Mouse (Mus musculus) heart, embryonic 10.5 days (tissue): ENCODE measurements around the gene S1pr1. TPM values are rescaled to one million over a fixed set of nuclear protein-coding genes. Genes with fewer than 3 reads are reported as not detected.

Experiments
- DNase-seq: peaks from one replicate; pipeline ENCODE4 v3.0.0-alpha.2; 2017; ENCODE audit warnings: low spot score
- H3K27ac ChIP-seq: fragments of 300-500 bp; sonication (generic); 2 replicates; pipeline ENCODE4 v1.5.1; 2016; ENCODE audit warnings: mild to moderate bottlenecking
- H3K27me3 ChIP-seq: fragments of 300-500 bp; sonication (generic); 2 replicates; pipeline ENCODE4 v1.6.1; 2016; ENCODE audit warnings: mild to moderate bottlenecking; ENCODE audit not compliant: poor library complexity, insufficient read depth, severe bottlenecking
- H3K36me3 ChIP-seq: fragments of 300-500 bp; sonication (generic); 2 replicates; pipeline ENCODE4 v1.6.1; 2016; ENCODE audit warnings: mild to moderate bottlenecking, moderate library complexity
- H3K4me1 ChIP-seq: fragments of 300-500 bp; sonication (generic); 2 replicates; pipeline ENCODE4 v1.6.1; 2016; ENCODE audit warnings: mild to moderate bottlenecking
- H3K4me3 ChIP-seq: fragments of 300-500 bp; sonication (generic); 2 replicates; pipeline ENCODE4 v1.5.1; 2016; ENCODE audit warnings: mild to moderate bottlenecking, moderate library complexity
- H3K9me3 ChIP-seq: fragments of 300-500 bp; sonication (generic); 2 replicates; pipeline ENCODE4 v1.6.1; 2016; ENCODE audit warnings: mild to moderate bottlenecking, moderate library complexity
- WGBS: fragments of 180-500 bp; shearing (Covaris S2); methylation state at CpG from one replicate; pipeline ENCODE4 v1.1.7; 2016; 5-methylcytosine and 5-hydroxymethylcytosine counted together
- polyA plus RNA-seq: library from polyadenylated mRNA; unstranded; fragments of >200 nt; fragmentation: Nextera tagmentation; extraction: Ambion mirVana; gene quantifications from 2 replicates; pipeline ENCODE4 v1.2.1, GENCODE M21; 2016

S1pr1 gene
- polyA plus RNA-seq, 1 experiment from 2014 or later = 48.7 TPM

DNA sequence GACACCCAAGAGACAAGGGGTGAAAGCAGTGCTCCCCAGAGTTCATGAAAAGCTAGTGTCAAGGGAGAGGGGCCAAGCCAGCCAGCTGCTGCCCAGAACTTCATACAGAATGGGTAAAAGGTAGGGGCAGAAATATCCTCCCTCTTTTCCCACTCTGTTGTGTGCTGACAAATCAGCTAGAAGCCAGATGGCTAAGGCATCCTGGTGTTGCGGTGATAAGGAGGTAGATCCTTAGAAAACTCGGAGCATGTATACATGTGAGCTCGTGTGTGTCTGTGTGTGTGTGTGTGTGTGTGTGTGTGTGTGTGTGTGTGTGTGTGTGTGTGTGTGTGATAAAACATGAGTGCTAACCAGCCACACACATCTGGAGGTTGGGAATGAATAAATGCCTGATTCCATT is 20.7 kb upstream of the S1pr1 start:
- 16% methylated on average over 3 of the region's 3 CpGs for WGBS
- Histone ChIP-seq H3K4me3 (no peak overlapping the region), H3K4me1 (peaks cover 25% of the 10 kb centered on the region), H3K36me3 (no peaks in the 10 kb centered on the region), H3K27me3 (no peaks in the 10 kb centered on the region), H3K9me3 (no peaks in the 10 kb centered on the region), H3K27ac (peak overlapping the region; percentile 67)
- DNase-seq = no peak

GRCm38 (mm10) chr3:115734841-115735240 is 20.0 kb upstream of the S1pr1 start:
- WGBS = 84% methylated on average over 3 of the region's 3 CpGs
- Histone ChIP-seq H3K9me3 (no peaks in the 10 kb centered on the region), H3K4me1 (peaks cover 22% of the 10 kb centered on the region), H3K36me3 (no peaks in the 10 kb centered on the region), H3K4me3 (no peak overlapping the region), H3K27me3 (no peaks in the 10 kb centered on the region), H3K27ac (no peak overlapping the region)
- no peak for DNase-seq

DNA sequence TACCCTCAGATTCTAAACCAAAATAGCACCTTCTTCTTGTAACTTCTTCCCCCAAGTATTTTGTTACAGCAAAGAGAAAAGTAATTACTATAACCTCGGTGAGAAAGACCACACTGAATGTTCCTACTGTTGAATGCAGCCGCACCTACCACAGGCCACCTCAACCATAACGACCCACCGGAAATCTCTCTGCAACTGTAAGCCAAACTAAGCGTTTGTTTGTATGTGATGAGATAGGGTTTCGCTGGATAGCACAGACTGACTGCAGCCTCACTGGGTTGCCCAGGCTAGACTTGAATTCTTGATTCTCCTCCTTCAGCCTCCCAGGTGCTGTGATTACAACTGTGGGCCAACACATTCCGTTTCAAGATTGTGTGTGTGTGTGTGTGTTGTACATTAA is 15.5 kb upstream of the S1pr1 start:
- peaks cover 1% of the 10 kb centered on the region for H3K4me1 ChIP-seq
- 88% methylated on average over 7 of the region's 7 CpGs for WGBS

GRCm38 (mm10) chr3:115729187-115729586 is 14.3 kb upstream of the S1pr1 start:
- no peak overlapping the region for H3K27ac ChIP-seq
- no peaks in the 10 kb centered on the region; the same call in none of the 2 replicates for H3K4me1 ChIP-seq
- DNase-seq = no peak
- H3K4me3 ChIP-seq = no peak overlapping the region
- H3K9me3 ChIP-seq = no peaks in the 10 kb centered on the region
- H3K36me3 ChIP-seq = no peaks in the 10 kb centered on the region
- H3K27me3 ChIP-seq = no peaks in the 10 kb centered on the region
- WGBS = 65% methylated on average over 7 of the region's 7 CpGs

More for the DNA sequence above, 15.5 kb upstream of the S1pr1 start:
- Histone ChIP-seq H3K36me3 (no peaks in the 10 kb centered on the region), H3K27me3 (no peaks in the 10 kb centered on the region), H3K27ac (no peak overlapping the region), H3K9me3 (no peaks in the 10 kb centered on the region), H3K4me3 (no peak overlapping the region)
- DNase-seq = no peak

DNA sequence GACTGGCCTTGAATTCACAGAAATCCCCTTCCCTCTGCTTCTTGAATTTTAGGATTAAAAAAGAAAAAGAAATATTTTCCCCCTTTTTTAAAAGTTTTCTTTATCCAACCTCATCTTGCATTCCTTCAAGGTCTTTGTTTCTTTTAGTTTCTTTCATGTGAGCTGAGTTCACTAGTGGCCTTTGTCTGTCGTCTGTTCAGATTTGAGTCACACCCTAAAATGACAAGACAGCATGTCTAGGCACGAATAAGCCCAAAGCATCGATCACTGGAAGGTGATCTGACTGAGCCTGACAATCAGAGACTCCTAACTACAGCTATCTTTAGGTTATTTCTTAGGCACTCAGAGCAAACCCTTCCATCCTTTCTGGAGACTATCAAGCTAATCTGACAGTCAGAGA is 13.3 kb upstream of the S1pr1 start:
- 37% methylated on average over 3 of the region's 3 CpGs for WGBS

GRCm38 (mm10) chr3:115718886-115719285 is 4.0 kb upstream of the S1pr1 start:
- 78% methylated on average over 6 of the region's 6 CpGs for WGBS
- no peak overlapping the region for H3K4me3 ChIP-seq
- H3K9me3 ChIP-seq = no peaks in the 10 kb centered on the region
- no peaks in the 10 kb centered on the region for H3K36me3 ChIP-seq
- no peak for DNase-seq
- peaks cover 16% of the 10 kb centered on the region; the same call in 1 of the 2 replicates for H3K4me1 ChIP-seq
- H3K27me3 ChIP-seq = no peaks in the 10 kb centered on the region
- no peak overlapping the region for H3K27ac ChIP-seq

More for the DNA sequence above, 13.3 kb upstream of the S1pr1 start:
- Histone ChIP-seq H3K27ac (no peak overlapping the region), H3K9me3 (no peaks in the 10 kb centered on the region), H3K27me3 (no peaks in the 10 kb centered on the region), H3K4me1 (no peaks in the 10 kb centered on the region; the same call in none of the 2 replicates), H3K36me3 (no peaks in the 10 kb centered on the region), H3K4me3 (no peak overlapping the region)
- no peak for DNase-seq

GRCm38 (mm10) chr3:115715900-115716515 is 1.1 kb upstream of the S1pr1 start:
- Histone ChIP-seq H3K9me3 (no peaks in the 10 kb centered on the region), H3K27me3 (no peaks in the 10 kb centered on the region), H3K36me3 (peaks cover 17% of the 10 kb centered on the region), H3K4me3 (peak overlapping the region; percentile 79), H3K27ac (peak overlapping the region; percentile 98), H3K4me1 (peaks cover 31% of the 10 kb centered on the region)
- peak; percentile 83 for DNase-seq
- 50% methylated on average over 3 of the region's 3 CpGs for WGBS

- no peaks in the 10 kb centered on the region for H3K27me3 ChIP-seq
- H3K4me1 ChIP-seq = peaks cover 31% of the 10 kb centered on the region
- WGBS = 6% methylated on average over 5 of the region's 5 CpGs
- peak overlapping the region; percentile 98 for H3K27ac ChIP-seq
- peaks cover 26% of the 10 kb centered on the region for H3K36me3 ChIP-seq
- H3K9me3 ChIP-seq = no peaks in the 10 kb centered on the region
- DNase-seq = no peak
- peak overlapping the region; percentile 79 for H3K4me3 ChIP-seq
Observed at GRCm38 (mm10) chr3:115714049-115714435, 830 bp downstream of the S1pr1 start.

- peak overlapping the region; percentile 98 for H3K27ac ChIP-seq
- 8% methylated on average over 22 of the region's 22 CpGs for WGBS
Observed at GRCm38 (mm10) chr3:115713417-115714048, 1.3 kb downstream of the S1pr1 start.

GRCm38 (mm10) chr3:115712808-115713200 is 2.1 kb downstream of the S1pr1 start:
- Histone ChIP-seq H3K27me3 (no peaks in the 10 kb centered on the region), H3K4me1 (peaks cover 31% of the 10 kb centered on the region), H3K9me3 (no peaks in the 10 kb centered on the region), H3K36me3 (peaks cover 26% of the 10 kb centered on the region), H3K27ac (peak overlapping the region; percentile 98), H3K4me3 (peak overlapping the region; percentile 79)
- DNase-seq = peak; percentile 91
- WGBS = 11% methylated on average over 9 of the region's 9 CpGs

More at GRCm38 (mm10) chr3:115713417-115714048, 1.3 kb downstream of the S1pr1 start:
- Histone ChIP-seq H3K9me3 (no peaks in the 10 kb centered on the region), H3K27me3 (no peaks in the 10 kb centered on the region), H3K4me3 (peak overlapping the region; percentile 79), H3K4me1 (peaks cover 31% of the 10 kb centered on the region), H3K36me3 (peaks cover 26% of the 10 kb centered on the region)
- no peak for DNase-seq

- 85% methylated on average over 27 of the region's 27 CpGs for WGBS
- H3K36me3 ChIP-seq = peaks cover 30% of the 10 kb centered on the region
- H3K27me3 ChIP-seq = no peaks in the 10 kb centered on the region
- peak overlapping the region; percentile 44; the same call in 1 of the 2 replicates for H3K27ac ChIP-seq
- peak overlapping the region; percentile 79 for H3K4me3 ChIP-seq
- H3K9me3 ChIP-seq = no peaks in the 10 kb centered on the region
- peaks cover 31% of the 10 kb centered on the region for H3K4me1 ChIP-seq
- DNase-seq = no peak
Observed at GRCm38 (mm10) chr3:115711924-115712807, 2.7 kb downstream of the S1pr1 start.

DNA sequence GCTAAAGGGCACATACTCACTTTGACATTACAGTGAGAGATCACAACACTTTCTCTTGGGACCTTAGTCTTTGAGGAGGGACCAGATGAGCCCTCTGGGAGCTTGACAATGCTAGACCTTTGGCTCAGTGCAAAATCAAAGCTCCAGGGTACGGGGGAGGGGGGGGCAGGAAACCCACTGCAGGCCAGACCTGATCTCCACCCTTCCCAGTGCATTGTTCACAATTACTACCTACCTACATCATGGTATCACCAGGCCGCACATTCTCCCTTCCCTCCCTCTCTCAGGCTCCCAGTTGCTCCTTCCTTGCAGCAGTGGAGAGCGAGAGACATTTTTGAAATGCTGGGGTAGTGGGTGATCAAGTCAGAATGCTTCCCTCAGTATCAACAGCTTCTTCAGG is 3.5 kb downstream of the S1pr1 start:
- Histone ChIP-seq H3K9me3 (no peaks in the 10 kb centered on the region), H3K36me3 (peaks cover 35% of the 10 kb centered on the region), H3K4me3 (peak overlapping the region; percentile 79), H3K4me1 (peaks cover 25% of the 10 kb centered on the region), H3K27ac (peak overlapping the region; percentile 44; the same call in 1 of the 2 replicates), H3K27me3 (no peaks in the 10 kb centered on the region)
- WGBS = 77% methylated on average over 3 of the region's 3 CpGs
- no peak for DNase-seq

DNA sequence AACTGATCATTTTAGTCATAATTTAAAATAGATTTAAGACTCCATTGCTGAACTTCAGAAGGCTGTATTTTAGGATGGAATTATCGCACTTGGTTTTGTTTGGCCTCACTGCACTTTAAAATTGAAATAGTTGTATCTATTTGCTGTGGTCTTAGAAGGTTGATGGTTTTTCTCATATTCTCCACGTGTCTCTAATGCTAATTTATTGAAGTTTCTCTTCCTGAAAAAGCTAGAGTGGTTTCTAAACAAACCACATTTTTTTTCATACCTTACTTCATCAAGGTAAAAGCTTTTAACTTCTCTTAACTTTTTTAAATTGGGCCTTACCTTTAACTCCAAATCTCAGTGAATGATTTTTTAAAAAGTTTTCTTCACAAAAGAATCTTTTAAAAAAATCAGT is 4.8 kb downstream of the S1pr1 start:
- DNase-seq = no peak
- no peaks in the 10 kb centered on the region for H3K9me3 ChIP-seq
- H3K27ac ChIP-seq = no peak overlapping the region
- peaks cover 44% of the 10 kb centered on the region for H3K36me3 ChIP-seq
- peaks cover 16% of the 10 kb centered on the region for H3K4me1 ChIP-seq
- H3K4me3 ChIP-seq = no peak overlapping the region
- 73% methylated on average over 2 of the region's 2 CpGs for WGBS
- no peaks in the 10 kb centered on the region for H3K27me3 ChIP-seq
